Mouse (Mus musculus) kidney, adult 11 months (tissue): ENCODE results near the gene Maml1.
A peak's percentile ranks its signal among the peaks of the same experiment; 100 is the strongest.
"Not testable (repeated sequence)": the region's sequence is repeated elsewhere in the genome, so short reads cannot be mapped to it uniquely, and the experiment has no call there.

Source experiments
- DNase-seq: peaks from one replicate; pipeline ENCODE4 v3.0.0; 2022

Gene Maml1

GRCm38 (mm10) chr11:50292190-50292855 lies at the start of gene Maml1:
Maml1 (minus strand) TSS chr11:50292311.
- peak; percentile 98 for DNase-seq

GRCm38 (mm10) chr11:50336891-50337290 lies 44.8 kb upstream of the Maml1 start:
- no peak for DNase-seq

GRCm38 (mm10) chr11:50336126-50336525 lies 44.0 kb upstream of the Maml1 start:
- no peak for DNase-seq

- no peak for DNase-seq
Observed at GRCm38 (mm10) chr11:50333181-50333580, 41.1 kb upstream of the Maml1 start.

- no peak for DNase-seq
Observed at GRCm38 (mm10) chr11:50329378-50329777, 37.3 kb upstream of the Maml1 start.

- DNase-seq, result no peak
Observed at GRCm38 (mm10) chr11:50328075-50328625, 36.0 kb upstream of the Maml1 start.

GRCm38 (mm10) chr11:50326302-50326966 lies 34.3 kb upstream of the Maml1 start:
- DNase-seq, result no peak

GRCm38 (mm10) chr11:50325496-50326301 lies 33.6 kb upstream of the Maml1 start, which contains the start of gene Canx:
Canx (minus strand) TSS chr11:50325673.
- DNase-seq, result peak; percentile 99

- no peak for DNase-seq
Observed at GRCm38 (mm10) chr11:50324751-50325471, 32.8 kb upstream of the Maml1 start.

- no peak for DNase-seq
Observed at GRCm38 (mm10) chr11:50323843-50324242, 31.7 kb upstream of the Maml1 start.

GRCm38 (mm10) chr11:50322345-50322744 lies 30.2 kb upstream of the Maml1 start:
- no peak for DNase-seq

GRCm38 (mm10) chr11:50321239-50321638 lies 29.1 kb upstream of the Maml1 start:
- no peak for DNase-seq

GRCm38 (mm10) chr11:50319343-50319742 lies 27.2 kb upstream of the Maml1 start:
- DNase-seq, result not testable (repeated sequence)

GRCm38 (mm10) chr11:50312803-50313202 lies 20.7 kb upstream of the Maml1 start:
- DNase-seq, result no peak

- DNase-seq, result peak; percentile 40
Observed at GRCm38 (mm10) chr11:50303406-50303805, 11.3 kb upstream of the Maml1 start.

GRCm38 (mm10) chr11:50291321-50292165 lies 568 bp downstream of the Maml1 start:
- peak; percentile 50 for DNase-seq

- DNase-seq, result no peak
Observed at GRCm38 (mm10) chr11:50290486-50291225, 1.5 kb downstream of the Maml1 start.

GRCm38 (mm10) chr11:50286428-50286827 lies 5.7 kb downstream of the Maml1 start:
- no peak for DNase-seq

GRCm38 (mm10) chr11:50285696-50286095 lies 6.4 kb downstream of the Maml1 start:
- DNase-seq, result peak; percentile 36

- no peak for DNase-seq
Observed at GRCm38 (mm10) chr11:50285263-50285662, 6.8 kb downstream of the Maml1 start.

- no peak for DNase-seq
Observed at GRCm38 (mm10) chr11:50280053-50280452, 12.1 kb downstream of the Maml1 start.
